Mouse (Mus musculus) induced T-regulatory cell, adult 2 months (primary cell): Measurements from ENCODE around the gene Duxbl3.
A peak's percentile ranks its signal among the peaks of the same experiment; 100 is the strongest.
"Not testable (repeated sequence)": the region's sequence is repeated elsewhere in the genome, so short reads cannot be mapped to it uniquely, and the experiment has no call there.

Experiments
- DNase-seq: peaks from one replicate; pipeline ENCODE4 v3.0.0-alpha.2; 2012; ENCODE audit warnings: low read depth

The Duxbl3 gene

DNA sequence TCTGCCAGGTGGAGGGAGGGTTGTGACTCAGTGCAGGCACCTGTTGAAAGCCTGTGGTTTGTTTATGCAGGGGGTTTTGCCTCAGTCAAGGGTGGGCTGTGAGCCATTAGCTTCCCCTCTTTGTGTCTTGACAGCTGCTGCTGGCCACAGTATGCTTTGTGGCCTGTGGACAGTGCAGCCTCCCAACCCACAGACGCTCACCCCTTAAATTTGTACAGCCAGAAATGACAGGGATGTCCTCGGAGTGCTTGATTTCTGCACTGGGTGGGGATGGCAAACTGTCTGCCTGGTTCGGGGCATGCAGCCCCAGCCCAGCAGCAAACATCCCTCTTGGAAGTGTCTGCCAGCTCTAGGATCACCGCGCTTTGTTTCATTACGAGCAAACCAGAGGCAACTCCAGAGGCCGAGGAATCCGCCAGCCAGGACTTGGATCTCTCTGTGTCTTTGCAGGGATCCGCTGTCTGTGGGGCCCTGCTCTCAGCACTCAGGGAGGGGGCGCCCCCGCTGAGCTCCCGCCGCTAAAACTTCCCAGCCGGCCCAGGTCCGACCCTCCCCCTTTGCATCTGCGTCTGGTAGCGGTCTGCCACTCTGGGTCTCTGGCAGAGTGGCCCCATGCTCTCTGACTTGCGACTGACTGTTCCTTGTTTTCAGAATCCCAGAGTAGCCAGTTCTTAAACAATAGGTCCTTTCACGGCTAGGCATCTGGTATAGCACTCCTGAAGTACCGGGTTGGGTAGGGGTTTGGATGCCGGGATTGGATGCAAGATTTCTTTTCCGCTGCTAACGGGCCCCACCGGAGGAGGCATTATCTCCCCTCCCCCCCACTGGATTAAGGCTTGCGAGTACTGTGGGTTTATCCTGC lies at the start of gene Duxbl3:
Gene Duxbl3 (plus strand): TSS at position 207 of the 862 bp plus-strand sequence.
- DNase-seq, result not testable (repeated sequence)

DNA sequence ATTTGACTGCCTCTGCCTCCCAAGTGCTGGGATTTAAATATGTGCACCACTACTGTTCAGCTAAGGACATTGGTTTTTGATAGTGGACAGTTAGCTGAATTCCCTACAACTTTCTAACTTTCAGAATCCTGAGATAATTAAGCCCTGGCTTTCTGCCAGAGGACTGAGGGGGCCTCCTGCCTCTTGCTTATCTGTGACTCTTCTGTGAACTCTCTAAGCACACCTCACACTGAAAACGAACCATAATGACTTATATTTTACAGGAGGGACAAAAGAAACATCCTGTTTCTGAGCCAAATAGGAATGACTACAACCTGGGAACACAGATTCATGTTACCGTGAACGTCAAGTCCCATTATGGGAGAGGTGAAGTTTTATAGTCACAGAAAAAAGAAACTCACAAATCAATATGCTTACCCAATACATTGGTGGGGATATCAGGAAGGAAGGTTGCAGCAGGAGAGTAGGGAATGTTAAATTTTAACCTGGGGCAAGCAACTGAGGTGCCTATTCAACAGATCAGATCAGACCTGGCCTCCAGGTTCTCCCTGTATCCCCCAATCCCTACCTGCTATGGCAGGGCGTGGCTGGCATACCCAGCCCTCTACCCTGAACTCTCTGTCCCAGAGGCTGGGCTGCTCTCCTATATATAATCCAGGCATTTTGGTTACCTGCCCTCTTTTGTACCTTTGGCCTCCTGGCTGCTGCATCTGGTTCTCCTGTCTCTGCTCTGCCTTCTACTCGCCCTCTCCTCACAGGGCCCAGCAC lies 41.3 kb upstream of the Duxbl3 start:
- not testable (repeated sequence) for DNase-seq

DNA sequence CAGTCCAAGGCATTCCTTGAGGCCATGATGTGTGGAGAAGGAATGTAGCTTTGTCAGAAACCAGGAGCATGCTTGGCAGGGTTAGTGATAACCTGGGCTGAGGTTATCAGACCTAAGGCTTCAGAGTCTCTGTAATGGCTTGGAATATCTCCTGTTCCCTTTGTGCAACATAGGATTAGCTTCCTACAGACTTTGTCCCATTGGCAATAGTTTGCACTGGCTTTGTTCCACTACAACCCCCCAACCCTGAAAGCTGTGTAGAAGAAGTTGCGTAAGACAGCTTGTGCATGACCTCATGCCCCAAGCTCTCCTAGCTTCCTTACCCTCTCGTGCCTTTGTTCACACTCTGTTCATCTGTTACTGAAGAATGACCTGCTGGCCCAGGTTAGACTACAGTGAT lies 20.6 kb upstream of the Duxbl3 start:
- DNase-seq, result not testable (repeated sequence)

DNA sequence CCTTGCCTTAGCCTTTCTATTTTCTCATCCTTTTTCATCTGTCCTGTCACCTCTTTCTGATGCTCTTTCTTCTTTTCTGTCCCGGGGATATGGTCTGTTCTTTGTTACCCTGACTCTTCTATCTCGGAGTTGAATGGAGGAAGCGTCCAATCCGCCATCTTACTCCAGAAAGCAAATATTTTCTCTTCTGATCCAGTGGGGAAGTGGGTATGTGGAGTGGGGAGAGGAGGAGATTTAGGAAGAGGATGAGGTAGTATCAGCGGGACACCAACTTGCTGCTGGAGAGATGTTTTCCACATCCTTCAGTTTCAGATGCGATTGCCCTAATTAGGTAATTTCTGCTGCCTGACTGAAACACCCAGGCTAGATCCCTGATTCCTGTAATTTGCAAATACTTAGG lies 967 bp downstream of the Duxbl3 start:
- DNase-seq, result not testable (repeated sequence)

DNA sequence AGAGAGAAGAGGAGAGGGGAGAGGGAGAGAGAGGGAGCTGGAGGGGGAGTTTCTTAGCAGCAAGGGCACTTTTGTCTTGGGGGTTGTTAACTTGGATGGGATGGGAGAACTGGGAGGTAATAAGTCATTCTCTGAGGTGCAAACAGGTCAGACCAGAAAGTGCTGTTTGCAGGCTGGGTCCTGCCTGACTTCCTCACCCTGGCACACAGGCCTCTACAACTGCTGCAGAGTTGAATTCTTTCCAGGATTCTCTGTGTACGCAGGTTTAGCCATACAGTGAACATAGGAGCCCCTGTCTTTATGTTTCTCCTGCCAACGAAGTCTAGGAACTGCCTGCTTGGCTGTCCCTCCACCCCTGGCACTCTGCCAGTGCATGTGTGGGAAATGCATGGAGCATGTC lies 29.0 kb downstream of the Duxbl3 start:
- not testable (repeated sequence) for DNase-seq

DNA sequence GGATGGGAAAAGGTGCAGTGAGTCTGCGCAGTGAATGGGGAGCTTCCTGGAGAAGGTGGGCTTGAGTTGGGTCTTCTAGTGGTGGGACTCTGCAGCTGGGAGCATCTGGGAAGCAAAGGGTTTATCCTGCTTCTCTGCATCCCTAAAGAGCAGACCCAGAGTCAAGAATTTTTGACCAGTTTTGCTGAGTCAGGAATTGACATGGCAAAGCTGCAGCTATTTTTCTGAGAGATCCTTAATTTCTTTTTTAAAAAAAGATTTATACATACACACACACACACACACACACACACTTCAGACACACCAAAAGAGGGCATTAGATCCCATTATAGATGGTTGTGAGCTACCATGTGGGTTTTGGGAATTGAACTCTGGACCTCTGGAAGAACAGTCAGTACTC lies 36.1 kb downstream of the Duxbl3 start:
- DNase-seq, result no peak

DNA sequence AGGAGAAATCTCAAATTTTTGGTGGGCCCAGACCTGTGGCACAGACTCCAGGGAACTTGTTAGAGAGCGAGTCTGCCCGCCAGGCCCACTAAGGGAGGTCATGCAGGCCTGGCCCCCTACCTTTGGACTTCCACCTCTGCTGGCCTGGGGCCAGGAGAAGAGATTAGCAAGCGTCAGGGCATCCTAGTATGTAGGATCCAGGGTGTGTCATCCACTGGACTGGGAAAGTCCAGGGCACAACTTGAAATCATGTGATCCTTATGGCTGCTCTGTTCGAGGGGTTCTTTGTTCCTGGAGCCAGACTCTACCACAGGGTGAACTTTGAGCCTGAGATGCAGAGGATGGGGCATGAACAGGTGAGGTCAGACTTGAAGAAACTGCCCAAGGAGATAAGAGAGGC lies 39.3 kb downstream of the Duxbl3 start:
- DNase-seq, result no peak

DNA sequence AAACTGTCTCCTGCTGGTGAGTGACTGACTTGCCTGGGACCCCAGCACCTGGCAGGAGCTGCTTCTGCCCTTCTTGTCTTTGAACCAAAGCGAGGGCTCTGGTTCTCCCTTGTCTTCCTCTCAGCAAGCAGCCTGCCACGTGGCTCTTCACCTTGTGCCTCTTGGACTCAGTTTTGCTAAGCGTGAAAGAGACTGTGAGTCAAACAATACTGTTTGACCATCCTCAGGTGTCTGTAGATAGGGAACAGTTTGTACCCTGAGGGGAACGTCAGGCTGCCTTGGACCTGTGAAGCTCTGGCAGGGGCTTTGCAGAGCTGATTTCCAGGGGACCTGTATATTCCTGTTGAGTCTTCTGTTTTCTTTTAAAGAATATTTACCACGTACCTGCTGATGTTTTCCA lies 39.7 kb downstream of the Duxbl3 start:
- no peak for DNase-seq

DNA sequence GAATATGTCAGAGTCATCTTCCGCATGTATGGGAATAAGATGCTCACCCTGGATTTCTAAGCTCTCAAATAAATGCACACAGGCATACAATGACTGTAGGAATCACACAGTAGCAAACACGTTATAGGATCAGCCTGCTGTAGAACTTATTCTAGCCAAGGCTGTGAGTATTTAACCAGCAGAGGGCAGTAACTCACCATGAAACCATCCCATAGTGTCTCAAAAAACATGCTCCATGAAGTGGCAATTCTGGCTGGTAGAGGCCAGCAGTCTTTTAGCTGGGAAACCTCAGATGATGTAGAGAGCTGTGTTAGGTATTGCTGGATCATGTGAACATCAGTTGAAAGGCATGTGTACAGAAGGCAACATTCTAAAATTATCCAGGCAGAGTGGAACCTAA lies 45.3 kb downstream of the Duxbl3 start:
- peak; percentile 52 for DNase-seq

DNA sequence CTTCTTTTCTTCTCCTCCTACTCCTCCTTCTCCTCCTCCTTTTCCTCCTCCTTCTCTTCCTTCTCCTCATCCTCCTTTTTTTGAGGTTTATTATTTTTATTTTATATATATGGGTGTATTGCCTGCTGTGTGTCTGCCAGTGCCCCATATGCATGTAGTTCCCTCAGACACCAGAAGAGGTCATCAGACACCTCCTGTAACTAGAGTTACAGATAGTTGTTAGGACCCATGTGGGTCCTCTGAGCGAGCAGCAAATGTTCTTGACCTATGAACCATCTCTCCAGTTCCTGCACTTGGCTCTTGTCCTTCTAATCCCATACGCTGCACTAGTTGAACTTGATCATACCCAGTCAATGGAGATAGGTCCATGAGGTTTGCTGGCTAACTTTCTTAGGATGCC lies 48.3 kb downstream of the Duxbl3 start:
- DNase-seq, result peak; percentile 44

DNA sequence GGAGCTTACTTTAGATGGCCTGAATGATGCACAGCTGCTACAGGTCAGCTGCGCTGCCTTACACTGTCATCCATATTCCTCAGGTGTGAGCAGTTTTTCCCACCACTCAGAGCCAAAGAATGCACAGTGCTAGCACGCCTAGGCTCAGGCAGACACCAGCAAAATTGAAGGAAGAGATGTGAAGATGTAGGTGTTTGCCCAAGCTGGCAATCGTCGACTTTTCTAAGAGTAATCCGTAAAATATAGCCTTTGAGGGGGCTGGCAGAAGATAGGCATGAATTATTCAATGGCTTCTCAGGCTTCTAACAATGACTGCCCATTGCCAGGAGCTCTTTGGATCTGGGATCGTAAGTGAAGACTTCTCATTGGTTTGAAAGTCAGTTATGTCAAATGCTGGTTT lies 51.1 kb downstream of the Duxbl3 start:
- DNase-seq, result no peak

DNA sequence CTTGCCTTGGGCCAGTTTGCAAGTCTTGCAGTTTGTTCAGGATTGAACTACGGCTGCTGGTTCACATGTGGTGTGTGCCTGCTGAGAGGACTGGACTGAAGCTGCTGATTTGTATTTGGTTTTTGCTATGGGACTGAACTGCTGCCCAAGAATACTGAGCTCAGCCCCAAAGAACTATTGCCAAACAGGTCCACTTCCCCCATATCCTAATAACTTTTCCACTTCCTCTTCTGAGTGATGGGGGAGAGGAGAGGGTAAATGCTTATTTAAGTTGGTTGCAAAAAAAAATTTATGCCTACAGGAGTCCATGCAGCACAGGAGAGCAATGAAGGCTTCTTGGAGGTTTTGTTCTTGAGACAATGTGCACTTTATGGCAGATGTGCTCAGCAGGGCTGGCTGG lies 51.7 kb downstream of the Duxbl3 start:
- DNase-seq, result no peak

DNA sequence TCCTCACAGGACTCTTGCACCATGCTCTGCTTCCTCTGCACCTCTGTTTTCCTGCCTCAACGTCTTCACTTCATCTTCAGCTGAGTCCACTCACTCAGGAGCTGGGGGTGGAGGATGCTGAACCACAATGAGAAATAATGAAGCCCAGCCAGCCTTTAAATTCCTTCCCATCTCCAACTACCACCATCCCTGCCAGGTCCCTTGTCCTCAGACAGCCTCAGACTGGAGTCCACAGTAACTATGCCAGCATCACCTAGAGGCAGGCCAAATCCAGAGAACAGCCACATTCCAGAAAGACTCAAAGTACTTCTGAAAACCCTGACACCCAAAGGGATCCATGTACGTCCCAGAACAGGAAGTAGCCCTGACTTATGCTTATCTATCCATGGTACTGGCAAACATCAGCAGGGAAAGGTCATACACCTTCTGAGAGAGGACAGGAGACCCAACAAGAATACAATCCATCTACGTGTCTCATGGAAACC lies 58.5 kb downstream of the Duxbl3 start:
- DNase-seq, result no peak
